Mouse (Mus musculus) common myeloid progenitor, adult 5-6 weeks (primary cell): Measurements from ENCODE around the gene Afg1l. TPM values are rescaled to one million over a fixed set of nuclear protein-coding genes. Genes with fewer than 3 reads are reported as not detected.

Experiments
- ATAC-seq: replicated peaks from 2 replicates; pipeline ENCODE4 v1.8.0; 2016; ENCODE audit warnings: low read depth, mild to moderate bottlenecking, moderate TSS enrichment, inconsistent platforms; ENCODE audit not compliant: poor library complexity, severe bottlenecking
- total RNA-seq: library from RNA; stranded (forward); fragments of 200-1000, 187-1606 nt; gene quantifications from 2 replicates; pipeline ENCODE4 v1.2.3, GENCODE M21; 2017

The Afg1l gene
- total RNA-seq, 1 experiment from 2014 or later = 4.9 TPM

DNA sequence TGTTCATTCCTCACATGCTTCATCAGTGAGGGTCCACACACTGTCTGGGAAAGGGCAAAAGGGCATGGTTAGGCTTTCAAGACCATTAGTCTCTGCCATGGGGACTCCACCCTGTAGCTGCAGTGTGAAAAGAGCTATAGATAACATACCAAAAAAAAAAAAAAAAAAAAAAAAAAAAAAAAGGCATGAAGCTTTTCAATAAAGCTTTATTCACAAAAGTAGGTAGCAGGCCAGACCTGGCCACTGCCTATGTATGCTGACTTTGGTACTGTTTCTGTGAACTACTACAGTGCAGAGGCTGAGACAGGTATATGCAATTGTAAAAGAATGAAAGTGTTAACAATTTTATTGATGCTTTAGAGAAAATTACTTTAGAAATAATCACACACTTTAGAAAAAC, 90.2 kb downstream of the Afg1l start:
- no peak for ATAC-seq

DNA sequence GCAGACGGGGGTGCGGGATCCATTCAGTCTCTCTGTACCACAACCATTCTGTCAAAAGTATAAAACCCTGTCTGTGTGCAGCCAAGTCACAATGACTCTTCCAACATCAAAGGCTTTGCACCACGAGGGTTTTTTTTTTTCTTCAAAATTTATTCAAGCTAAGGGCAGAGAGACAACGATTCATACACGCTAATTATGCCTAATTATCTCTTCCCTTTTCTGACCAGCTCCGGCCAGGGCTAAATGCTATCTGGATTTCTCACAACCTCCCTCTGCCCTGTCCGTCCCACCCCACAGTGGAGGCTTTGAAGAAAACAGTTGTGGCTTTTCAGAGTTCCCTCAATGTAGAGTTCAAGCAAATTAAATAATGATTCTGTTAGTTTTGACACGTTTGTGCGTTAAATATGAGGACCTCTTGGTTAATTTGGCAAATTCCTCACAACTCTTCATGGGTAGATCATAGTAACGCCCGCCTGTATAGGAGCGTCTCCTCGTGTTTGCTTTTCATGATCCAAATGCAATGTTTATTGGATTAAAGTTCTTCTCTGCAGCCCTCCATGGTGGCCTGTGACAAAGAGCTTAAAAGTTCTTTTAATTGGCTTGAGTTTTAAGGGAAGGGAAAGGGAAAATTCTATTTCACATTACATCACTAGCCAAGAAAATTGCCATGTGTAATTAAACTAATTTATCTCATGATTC, 93.3 kb downstream of the Afg1l start:
- ATAC-seq = no peak

DNA sequence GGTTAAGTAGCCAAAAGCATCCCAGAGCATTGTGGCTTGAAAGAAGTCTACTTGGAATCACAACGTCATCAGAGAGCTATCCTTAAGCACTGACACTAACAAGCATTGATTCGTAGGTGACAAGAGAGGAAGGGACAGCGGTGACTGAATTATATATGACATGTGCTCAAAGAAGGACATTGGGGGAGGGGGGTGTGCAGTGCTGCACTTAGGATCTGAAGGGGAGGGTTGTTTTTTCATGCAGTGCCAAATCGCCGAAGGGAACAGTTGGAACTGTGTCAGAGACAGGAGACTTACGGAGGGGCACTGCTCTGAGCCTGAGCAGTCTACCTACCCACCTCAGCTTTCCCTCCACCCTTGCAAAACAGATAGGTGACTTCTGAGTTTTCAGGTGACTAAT, 94.7 kb downstream of the Afg1l start:
- no peak for ATAC-seq

DNA sequence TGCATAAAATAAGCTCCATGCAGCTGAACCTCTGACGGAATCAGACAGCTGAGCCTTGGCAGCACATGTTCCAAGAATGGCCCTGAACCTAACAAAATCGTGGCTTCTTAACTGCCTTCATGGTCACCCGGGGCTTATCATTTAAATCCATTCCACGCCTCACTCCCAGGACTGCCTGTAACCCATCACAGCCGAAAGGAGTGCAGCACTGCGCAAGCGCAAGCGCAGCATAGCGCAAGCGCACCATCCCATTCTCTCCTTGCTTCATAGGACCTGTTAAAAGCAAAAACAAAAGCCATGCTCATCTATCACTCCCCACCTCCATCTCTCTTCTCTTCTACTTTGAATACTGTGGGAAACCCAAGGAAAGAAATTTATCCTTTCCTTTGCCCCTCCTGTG, 114.1 kb downstream of the Afg1l start:
- ATAC-seq = no peak

DNA sequence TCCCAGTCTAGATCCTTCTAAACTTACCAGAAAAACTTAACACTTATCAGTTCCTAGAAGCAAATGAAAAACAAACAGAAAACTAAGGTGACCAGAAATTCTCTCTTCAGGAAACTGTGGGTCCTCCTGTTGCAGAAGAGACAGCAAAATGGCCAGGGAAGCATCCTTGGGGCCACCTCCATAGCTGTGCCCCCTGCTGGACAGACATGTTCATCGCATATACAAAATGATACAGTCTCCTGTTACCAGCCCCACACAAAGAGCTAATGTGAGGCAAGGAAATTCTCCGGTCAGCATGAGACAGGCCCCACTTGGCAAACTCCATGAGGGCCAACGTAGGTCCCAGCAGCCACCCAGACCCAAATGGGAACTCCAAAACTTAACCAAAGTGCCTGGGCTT, 122.4 kb downstream of the Afg1l start:
- ATAC-seq = no peak

DNA sequence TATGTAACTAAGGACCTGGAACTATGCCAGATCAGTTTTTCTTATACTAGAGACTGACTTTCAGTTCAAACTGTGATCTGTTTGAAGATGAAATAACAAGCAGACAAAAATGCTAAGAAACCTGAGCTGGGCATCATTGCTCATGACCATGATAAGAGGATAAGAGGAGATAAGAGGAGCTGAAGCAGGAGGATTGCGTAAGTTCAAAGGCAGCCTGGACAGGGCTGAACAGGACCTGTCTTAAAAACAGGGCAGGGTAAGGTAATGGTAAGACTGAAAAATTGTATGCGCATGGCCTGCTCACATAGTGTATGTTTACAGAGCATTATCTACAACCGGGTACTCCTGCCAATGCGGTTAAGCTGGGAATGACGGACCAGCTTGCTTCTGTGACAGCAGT, 130.4 kb downstream of the Afg1l start:
- no peak for ATAC-seq

DNA sequence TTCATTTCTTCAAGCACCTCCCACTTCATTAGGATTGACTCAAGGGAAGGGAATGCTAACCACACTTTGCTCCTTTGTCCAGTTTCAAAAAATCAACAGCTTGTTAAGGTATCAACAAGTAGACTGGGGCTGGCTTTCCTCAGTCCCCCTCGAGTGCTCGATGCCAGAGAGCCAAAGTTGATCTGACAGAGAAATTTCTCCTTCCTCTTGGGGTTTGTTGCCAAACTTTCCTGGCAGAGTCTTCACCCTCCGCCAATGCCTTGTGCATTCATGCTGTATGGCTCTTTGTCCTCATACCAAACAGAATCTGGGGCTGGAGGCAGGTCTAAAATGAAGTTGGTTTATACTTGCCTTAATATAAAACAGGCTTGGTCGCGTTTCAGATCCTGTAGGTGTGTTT, 131.2 kb downstream of the Afg1l start:
- no peak for ATAC-seq

DNA sequence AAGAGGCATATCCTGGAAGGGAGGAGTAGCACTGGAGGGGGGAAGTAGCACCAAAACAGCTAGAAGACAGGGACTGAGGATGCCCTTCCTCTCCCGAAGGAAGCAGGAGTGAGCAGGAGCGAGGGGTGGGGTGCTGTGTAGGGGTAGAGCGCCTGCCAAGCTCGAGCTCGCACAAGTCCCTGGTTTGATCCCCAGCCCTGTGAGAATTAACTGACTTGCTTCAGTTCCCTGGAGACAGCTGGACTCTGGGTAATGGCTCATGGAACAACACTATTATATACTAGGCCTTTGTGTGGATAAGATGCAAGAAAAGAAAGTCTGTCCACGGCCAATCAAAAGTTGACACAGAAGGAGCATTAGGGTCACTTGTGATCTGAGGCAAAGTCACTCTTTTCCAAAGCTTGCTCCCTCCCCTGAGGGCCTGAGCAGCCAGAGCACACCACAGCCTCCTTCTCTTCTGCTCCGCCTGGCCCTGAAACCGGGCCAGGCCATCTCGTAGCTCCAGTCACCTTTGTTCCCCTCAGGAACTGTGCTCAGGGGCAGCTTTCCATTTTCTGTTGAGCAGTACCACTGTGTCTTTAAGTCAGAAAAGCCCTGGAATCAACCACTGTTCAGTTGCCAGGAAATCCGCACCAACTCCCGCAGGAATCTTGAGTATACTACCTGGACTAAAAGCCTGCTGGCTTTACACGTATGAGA, 132.0 kb downstream of the Afg1l start:
- ATAC-seq = no peak

DNA sequence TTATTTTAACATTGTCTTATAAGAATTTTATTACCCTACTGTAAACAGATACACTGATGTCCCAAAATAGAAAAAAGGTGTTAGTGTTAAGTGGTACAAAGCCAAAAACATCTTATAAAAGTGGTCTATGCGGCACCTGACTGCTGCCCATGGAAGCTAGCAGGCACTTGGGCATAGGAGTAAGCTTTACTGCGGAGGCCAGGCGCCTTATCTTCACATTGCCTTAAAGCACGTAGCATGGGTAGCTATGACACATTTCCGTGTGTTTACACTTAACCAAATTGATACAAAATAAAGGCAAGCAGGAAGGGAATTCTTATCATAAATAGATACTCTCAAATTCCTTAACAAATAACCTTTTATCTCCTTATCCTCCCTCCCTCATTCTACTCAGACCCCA, 135.7 kb downstream of the Afg1l start:
- ATAC-seq = no peak

DNA sequence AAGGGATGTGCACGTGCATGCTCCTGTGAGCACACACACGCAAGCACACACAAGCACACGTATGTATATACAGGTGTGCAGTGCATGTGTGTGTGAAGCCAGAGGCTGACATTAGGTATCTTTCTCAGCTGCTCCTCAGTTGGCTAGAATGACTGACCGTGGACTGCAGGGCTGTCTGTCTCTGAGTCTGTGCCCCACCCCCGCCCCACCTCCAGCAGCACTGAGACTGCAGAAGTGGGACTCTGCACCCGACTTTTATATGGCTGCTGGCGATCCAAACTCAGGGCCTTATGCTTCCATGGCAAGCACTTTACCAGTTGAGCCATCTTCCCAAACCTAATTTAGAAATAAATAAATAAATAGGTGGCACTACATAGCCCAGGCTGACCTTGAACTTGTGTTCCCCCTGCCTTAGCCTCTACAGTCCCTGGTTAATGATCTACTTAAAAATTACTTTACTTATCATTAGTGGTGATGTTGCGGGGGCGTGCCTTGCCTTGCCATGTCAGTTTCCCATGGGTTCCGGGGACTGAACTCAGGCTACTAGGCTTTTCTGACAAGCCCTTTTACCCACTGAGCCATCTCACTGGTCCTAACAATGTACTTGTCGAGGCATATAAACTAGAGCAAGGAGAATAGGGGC, 136.4 kb downstream of the Afg1l start:
- no peak for ATAC-seq

DNA sequence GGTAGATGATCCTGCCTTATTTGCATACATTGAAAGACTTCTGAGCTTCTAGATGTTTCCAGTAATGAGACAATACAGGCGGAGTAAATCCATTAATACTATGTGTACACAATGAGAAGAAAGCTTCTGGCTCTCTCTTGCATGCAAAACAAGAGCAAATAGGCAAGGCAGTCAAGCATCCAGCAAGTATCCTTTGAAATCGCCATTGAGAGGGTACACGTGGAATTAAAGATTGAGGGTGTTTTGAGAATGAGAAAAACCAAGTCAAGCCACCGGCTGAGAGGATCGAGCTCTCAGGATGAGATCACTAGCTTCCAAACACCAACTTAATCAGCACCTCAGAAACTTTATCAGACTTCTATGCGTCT, 138.0 kb downstream of the Afg1l start:
- ATAC-seq = no peak

DNA sequence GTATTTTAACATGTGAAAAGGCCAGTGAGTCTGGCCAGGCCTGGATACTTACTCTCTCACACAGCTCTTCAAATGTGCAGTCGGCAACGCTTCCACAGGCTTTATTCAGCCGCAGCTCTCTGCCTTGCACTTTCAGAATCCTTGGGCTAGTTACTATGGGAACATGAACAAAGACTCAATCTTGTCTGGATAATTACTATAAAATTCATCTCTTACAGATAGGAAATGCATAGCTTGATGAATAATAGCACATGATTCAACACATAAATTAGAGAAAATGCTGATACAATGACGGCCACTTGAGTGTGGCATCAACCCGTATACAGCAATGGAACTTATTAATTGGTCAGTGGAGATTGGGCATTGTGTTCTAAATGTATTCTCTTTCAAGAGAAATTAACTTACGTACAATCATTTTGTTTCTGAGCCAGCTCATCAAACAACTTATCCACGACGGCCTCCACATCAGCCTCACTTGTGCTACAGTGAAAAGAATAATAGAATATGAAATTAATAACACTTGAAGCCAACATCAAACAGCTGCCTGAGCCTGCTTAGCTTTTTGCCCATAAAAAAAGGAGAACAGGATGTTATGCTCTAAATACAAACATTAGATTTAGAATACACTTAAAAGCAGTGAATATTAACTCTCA, 138.5 kb downstream of the Afg1l start:
- no peak for ATAC-seq

DNA sequence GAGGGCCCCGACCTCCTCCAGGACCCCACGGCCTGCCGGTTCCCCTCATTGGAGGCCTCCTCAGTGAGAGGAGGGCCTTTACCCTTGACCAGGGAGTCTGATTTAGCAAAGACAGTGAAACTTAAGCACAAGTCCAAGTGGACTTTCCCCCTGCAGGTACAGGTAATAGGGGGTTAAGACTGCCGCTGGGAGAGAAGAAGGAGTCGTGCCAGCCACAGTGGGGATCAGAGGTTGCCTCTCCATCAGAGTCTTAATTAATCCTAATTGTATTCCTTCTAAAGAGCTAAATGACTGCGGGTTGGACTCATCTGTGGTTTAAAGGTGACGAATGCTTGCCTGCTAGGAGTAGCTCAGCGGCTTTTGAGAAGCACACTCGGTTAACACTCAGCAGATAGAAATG, 139.9 kb downstream of the Afg1l start:
- ATAC-seq = no peak

DNA sequence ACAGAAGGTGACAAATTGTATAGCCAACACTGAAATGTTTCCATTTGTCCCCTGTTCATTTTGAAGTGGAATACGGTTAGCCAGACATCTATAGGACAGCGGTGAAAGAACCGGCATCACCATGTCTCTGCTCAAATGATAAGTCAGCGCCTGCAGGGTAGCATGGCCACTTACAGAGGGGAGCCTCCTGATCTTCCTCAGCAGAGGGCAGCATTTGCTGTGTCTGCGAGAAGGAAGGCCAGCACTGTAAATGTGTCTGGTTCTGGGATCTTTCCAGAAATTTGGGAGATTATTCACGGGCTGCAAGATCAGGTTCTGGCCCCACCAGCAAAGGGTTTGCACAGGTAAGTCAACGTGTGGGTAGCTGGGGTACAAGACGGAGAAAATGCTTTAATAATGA, 150.8 kb downstream of the Afg1l start:
- ATAC-seq = no peak

DNA sequence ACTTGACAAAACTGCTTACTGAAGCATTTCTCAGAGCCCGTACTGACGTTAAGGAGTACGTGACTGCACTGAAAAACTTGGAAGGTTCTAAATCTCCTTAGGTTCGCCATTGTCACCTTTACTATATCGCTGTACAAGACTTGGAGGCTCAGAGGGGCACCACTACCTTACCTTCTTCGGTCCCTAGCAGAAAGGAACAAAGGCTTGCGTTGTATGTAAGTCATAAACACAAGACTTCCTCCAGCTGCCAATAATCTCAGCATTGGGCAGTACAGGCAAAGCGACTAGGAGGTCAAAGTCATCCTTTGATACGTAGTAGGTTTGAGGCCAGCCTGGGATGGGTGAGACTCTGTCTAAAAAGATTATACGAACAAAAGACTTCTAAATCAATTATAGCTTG, 153.1 kb downstream of the Afg1l start:
- ATAC-seq = no peak

DNA sequence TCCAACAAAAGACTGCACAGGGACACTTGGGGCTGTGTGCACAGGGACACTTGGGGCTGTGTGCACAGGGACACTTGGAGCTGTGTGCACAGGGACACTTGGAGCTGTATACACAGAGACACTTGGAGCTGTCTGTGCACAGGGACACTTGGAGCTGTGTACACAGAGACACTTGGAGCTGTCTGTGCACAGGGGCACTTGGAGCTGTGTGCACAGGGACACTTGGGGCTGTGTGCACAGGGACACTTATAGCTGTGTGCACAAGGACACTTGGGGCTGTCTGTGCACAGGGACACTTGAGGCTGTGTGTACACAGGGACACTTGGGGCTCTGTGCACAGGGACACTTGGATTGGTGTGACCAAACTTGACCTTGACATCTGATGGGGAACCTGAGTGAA, 154.4 kb downstream of the Afg1l start:
- ATAC-seq = no peak

DNA sequence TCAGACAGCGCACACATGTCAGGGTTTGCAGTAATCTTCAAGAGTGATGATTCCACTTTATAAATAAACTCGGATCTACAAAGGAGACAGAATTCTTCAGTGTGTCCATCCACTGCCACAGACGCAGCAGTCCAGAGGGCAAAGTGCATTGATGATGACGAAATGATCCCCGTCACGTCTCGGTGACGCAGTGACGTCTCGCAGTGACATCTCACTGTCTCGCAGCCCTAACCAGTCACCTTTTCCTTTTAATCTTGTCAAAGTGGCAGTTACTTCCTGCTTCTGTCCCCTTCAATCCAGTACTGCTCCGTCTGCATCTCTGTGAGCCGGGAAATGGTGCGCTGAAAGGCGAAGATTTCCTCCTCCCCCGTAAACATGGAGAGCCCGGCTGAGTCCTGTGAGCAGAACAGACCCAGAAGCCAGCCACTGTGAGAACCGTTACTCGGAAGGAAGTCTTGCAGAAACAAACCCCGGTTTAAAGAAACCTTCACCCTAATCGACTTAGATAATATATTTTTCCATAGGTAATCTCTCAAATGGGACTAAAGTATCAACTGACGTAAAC, 165.1 kb downstream of the Afg1l start:
- ATAC-seq = peak; percentile 34; the same call in 1 of the 2 replicates

DNA sequence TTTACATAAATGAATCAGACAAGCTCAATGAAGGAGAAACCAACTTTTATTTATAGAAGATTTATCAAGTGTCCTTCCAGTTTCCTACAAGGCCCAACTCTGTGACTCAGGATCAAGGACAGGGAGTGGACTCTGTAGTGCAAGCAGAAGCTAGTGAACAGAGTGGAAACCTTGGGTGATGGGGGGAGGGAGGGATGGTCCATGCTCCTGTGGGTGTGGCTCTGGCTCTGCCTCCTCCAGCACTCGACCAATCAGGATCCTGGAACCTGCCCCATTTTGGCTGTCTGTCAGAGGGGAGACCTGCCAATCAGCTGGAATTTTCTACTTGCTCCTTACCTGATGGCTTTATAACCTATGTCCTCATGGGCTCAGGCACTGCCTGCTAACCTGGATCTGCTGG, 165.8 kb downstream of the Afg1l start:
- no peak; the same call in 1 of the 2 replicates for ATAC-seq

DNA sequence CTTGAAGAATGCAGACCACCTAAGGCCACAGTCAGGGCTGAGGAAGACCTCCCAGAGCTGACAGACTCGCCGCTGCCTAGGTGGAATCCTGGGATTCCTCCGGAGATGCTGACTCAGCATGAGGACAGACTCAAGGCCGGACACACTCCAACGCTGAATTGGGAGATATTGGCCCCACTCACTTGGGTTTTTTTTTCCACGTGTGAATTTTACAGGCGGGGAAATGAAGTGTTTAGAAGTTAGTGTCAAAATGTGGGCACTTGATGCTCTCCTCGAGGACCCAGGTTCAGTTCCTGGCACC, 169.7 kb downstream of the Afg1l start:
- ATAC-seq = no peak

DNA sequence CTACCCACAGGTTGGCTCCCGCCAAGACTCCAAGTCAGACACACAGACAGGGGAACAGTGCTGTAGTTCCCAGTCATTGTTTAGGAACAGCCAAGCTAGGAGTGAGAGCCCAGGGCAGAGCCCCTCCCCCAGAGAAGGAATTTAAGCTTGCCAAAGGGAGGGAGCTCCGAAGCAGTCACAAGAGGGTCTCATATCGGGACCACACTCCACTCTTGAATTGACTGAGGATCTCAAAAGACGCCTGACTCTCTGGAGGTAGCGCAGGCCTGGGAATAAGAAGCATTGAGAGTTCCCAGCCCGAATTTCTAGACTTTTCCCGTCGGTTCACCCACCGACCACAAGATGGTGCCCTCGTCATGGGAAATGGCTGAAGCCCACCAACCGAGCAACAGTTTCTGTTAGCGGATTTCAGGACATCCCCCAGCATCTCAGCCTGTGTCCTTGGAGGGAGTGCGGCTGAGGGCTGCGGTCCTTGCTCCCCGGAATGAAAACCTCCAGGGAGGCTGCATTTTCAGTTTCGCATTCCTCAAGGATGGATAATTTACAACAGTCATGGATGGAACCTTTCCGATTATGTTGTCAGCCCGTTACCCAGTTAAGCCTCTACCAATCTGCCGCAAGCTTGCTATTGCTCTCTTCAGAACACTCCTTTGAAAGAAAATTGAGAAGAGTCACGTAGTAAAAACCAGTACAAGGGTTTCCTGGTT, 170.2 kb downstream of the Afg1l start:
- ATAC-seq = peak; percentile 84
